Mouse (Mus musculus): ENCODE results near the gene Zfp362. TPM values are rescaled to one million over a fixed set of nuclear protein-coding genes. Genes with fewer than 3 reads are reported as not detected.
A peak's percentile ranks its signal among the peaks of the same experiment; 100 is the strongest.

Zfp362 gene
- polyA plus RNA-seq, 1 experiment from 2014 or later: 43.6 TPM

GRCm38 (mm10) chr4:128824131-128824530 lies 18.3 kb upstream of the Zfp362 start:
- no peak for ATAC-seq (ENCODE audit: insufficient number of reproducible peaks, low FRiP score, low TSS enrichment, low read depth)
- H3K4me1 ChIP-seq: 0 out of 2 replicates have a peak, but pooled peaks cover 4% of the 10 kb centered on the region
- WGBS: 63% methylated on average over 3 of the region's 3 CpGs

DNA sequence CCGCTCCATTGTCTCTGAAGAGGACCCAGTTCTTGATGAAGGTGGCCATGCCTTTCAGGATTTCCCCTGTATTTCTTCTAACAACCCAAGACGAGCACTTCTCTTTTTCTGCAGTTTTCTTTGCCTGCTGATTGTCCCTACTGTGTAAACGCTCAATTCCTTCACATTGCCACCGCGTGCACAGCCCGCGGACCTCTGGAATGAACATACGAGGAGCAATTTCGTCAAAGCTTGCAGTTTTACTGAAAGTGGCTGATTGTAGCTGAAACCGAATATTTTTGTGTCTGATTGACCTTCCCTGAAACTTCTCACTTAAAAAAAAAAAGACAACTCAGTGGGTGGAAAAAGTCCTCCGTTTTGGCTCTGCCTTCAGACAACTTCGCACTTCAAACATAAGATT lies 14.7 kb upstream of the Zfp362 start:
- H3K4me1 ChIP-seq: 0 out of 2 replicates have a peak, but pooled peaks cover 8% of the 10 kb centered on the region
- H3K4me3 ChIP-seq (replicated peaks): no peak overlapping the region
- 0 out of 2 replicates have a peak overlapping the region, but pooled peaks have one; percentile 0 for H3K4me2 ChIP-seq (replicated peaks)
- H3K27ac ChIP-seq (replicated peaks): no peak overlapping the region
- WGBS: 52% methylated on average over 12 of the region's 12 CpGs
- no peaks in the 10 kb centered on the region for H3K9me3 ChIP-seq (replicated peaks)
- no peaks in the 10 kb centered on the region for H3K27me3 ChIP-seq
- no peak overlapping the region for H3K9ac ChIP-seq
- ATAC-seq (ENCODE audit: insufficient number of reproducible peaks, low FRiP score, low TSS enrichment, low read depth): no peak
- H3K36me3 ChIP-seq: no peaks in the 10 kb centered on the region

More at GRCm38 (mm10) chr4:128824131-128824530, 18.3 kb upstream of the Zfp362 start:
- Histone ChIP-seq H3K4me3 (replicated peaks) (no peak overlapping the region), H3K9me3 (replicated peaks) (no peaks in the 10 kb centered on the region), H3K9ac (no peak overlapping the region), H3K27me3 (no peaks in the 10 kb centered on the region), H3K4me2 (replicated peaks) (no peak overlapping the region), H3K27ac (replicated peaks) (no peak overlapping the region), H3K36me3 (no peaks in the 10 kb centered on the region)

DNA sequence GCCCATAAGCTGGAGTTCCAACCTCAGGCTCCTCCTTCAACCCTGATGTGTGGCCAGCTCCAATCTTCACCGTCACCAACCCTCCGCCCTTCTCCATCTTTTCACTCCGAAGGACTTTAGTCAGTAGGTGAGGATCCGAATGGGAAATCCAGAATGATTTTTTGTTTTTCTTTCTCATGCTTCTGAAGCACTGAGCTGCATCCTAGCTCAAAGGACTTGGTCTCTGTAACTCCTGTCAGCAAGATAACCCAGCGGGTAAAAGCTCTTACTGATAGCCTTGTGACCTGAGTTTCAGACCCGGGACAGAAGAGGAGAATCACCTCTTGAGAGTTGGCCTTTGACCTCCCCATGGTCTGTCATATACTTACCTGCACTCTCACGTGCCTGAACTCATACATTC lies 11.2 kb upstream of the Zfp362 start:
- Histone ChIP-seq H3K9ac (no peak overlapping the region), H3K36me3 (no peaks in the 10 kb centered on the region), H3K4me2 (replicated peaks) (no peak overlapping the region), H3K4me1 (peaks cover 11% of the 10 kb centered on the region), H3K4me3 (replicated peaks) (no peak overlapping the region), H3K27ac (replicated peaks) (no peak overlapping the region), H3K9me3 (replicated peaks) (no peaks in the 10 kb centered on the region), H3K27me3 (no peaks in the 10 kb centered on the region)
- 56% methylated on average over 7 of the region's 7 CpGs for WGBS
- no peak for ATAC-seq (ENCODE audit: insufficient number of reproducible peaks, low FRiP score, low TSS enrichment, low read depth)

DNA sequence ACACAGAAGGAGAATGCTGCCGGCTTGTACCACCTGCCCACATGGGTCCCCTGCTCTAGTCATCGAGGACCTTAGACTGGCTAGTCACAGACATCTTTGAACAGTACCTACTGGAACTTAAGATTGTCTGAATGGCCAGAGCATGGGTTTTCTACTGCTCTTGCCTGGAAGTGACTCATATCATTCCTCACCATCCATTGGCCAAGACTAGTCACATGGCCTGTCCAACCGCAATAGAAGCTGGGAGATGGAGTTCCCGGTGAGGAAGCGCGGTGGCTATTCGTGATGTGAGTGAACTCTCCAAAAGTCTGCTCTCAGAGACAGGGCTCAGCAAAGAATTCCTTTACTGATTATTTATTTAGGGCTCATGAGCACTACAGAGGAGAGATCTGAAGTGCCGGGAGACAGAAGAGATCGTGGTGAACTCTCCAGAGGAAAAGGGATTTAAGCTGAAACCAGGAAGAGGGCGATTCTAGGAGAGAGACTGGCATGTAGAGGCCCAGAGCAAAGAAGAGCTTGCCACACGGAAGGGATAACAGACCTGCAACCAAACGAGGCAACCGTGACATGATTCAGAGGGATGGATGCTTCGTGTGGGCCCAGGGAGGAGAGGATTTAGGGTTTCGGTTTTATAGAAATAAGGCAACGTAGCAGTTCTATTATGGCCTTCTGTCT lies 5.7 kb upstream of the Zfp362 start:
- Histone ChIP-seq H3K4me1 (peaks cover 20% of the 10 kb centered on the region), H3K9ac (peak overlapping the region; percentile 51), H3K9me3 (replicated peaks) (no peaks in the 10 kb centered on the region), H3K4me2 (replicated peaks) (peak overlapping the region; percentile 60), H3K36me3 (no peaks in the 10 kb centered on the region), H3K27ac (replicated peaks) (0 out of 2 replicates have a peak overlapping the region, but pooled peaks have one; percentile 49), H3K4me3 (replicated peaks) (peak overlapping the region; percentile 54), H3K27me3 (no peaks in the 10 kb centered on the region)
- ATAC-seq (ENCODE audit: insufficient number of reproducible peaks, low FRiP score, low TSS enrichment, low read depth): peak; percentile 85
- WGBS: 12% methylated on average over 16 of the region's 16 CpGs

DNA sequence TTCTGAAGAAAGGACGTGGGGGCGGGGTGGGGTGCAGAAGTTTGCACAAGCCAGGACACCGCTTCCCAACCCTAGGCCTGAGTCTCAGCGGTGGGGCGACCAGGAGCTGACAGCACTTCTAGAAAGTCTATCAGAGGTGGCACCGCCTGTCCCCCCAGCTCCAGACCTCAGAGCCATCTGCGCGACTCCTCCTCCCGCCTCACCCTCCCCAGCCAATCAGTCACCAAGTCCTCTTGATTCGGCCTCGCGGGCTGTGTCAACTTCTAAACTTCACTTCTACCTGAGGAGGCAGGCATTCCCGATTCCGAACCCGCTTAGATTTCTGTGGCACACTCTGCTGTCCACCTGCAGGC lies 958 bp upstream of the Zfp362 start:
- H3K27me3 ChIP-seq: no peaks in the 10 kb centered on the region
- 0% methylated on average over 15 of the region's 15 CpGs for WGBS
- H3K4me2 ChIP-seq (replicated peaks): peak overlapping the region; percentile 88
- no peaks in the 10 kb centered on the region for H3K9me3 ChIP-seq (replicated peaks)
- peak overlapping the region; percentile 78 for H3K4me3 ChIP-seq (replicated peaks)
- H3K27ac ChIP-seq (replicated peaks): peak overlapping the region; percentile 97
- peak; percentile 67; the same call in 1 of the 2 replicates for ATAC-seq (ENCODE audit: insufficient number of reproducible peaks, low FRiP score, low TSS enrichment, low read depth)
- peaks cover 46% of the 10 kb centered on the region for H3K4me1 ChIP-seq
- H3K36me3 ChIP-seq: no peaks in the 10 kb centered on the region
- H3K9ac ChIP-seq: peak overlapping the region; percentile 99

DNA sequence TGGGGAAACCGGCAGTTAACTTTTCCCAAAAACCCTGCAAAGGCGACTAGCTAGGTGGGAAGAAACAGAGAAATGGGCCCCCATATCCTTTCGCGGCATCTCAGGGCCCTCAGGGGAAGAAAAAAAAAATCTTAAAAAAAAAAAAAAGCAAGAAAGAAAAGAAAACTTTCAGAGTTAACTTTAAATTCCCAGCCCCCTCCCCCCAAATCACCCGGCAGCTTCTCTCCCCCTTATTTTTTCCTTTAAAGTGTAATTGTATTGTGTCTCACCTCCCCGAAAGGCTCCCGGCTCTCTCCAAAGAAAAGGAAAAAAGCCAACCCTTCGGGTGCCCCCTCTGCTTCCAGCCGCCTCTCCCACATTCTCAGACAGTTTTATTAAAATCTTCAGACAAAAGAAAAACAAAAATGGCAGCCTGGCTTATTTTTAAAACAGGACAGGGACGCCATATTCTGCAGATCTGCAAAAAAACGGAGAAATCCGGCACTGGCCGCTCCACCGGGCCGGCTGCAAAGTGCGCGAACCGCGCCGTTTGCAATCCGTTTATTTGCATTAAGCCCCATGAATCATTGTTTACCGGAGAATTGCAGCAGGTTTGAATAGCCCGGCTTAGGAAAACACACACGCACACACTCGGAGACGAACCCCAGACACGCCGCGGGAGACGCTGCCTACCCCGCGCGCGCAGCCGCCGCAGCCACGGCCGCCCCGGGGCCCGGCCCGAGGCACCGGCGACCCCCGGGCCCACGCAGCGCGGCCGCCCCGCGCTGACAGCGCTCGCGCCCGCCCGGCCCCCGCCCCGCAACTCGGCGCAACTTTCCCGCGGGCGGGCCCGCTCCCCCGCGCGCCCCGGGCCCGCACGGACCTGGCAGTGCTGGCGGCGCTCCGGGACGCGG lies 449 bp downstream of the Zfp362 start:
- H3K27me3 ChIP-seq: no peaks in the 10 kb centered on the region
- peak overlapping the region; percentile 99 for H3K9ac ChIP-seq
- ATAC-seq (ENCODE audit: insufficient number of reproducible peaks, low FRiP score, low TSS enrichment, low read depth): no peak
- H3K4me2 ChIP-seq (replicated peaks): peak overlapping the region; percentile 88
- no peaks in the 10 kb centered on the region for H3K36me3 ChIP-seq
- peak overlapping the region; percentile 97 for H3K27ac ChIP-seq (replicated peaks)
- peak overlapping the region; percentile 78 for H3K4me3 ChIP-seq (replicated peaks)
- peaks cover 51% of the 10 kb centered on the region for H3K4me1 ChIP-seq
- under 1% methylated on average over 68 of the region's 74 CpGs for WGBS
- H3K9me3 ChIP-seq (replicated peaks): no peaks in the 10 kb centered on the region

DNA sequence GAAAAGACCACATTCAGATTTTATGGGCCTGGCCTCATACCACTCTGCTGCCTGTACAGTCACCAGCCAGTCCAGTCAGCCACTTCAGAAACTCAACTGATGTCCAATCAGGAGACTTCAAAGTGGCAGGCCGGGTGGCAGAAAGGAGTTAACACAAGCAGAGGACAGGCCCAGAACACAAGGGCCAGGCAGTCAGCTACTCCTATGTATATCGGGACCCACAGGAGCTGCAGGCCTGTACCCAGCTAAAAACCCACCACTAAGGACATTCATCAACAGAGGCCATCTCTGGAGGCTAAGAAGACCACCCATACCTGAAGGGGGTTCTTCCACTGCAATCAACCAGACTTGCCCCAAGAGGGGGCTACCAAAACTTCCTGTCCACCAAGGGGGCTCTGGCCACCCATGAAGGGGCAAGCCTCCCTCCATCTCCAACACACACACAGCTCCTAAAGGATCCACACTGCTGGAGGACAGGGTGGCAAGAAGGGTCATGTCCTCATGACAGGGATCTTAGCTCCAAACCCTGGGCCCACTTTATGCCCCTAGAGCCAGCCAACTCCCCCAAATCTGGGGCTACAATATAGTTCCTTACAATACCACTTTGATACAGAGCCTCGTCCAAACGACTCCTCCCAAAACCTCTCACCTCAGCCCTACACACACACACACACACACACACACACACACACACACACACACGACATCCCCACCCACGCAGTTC lies 1.3 kb downstream of the Zfp362 start:
- Histone ChIP-seq H3K9me3 (replicated peaks) (no peaks in the 10 kb centered on the region), H3K9ac (peak overlapping the region; percentile 99), H3K27ac (replicated peaks) (peak overlapping the region; percentile 97), H3K36me3 (no peaks in the 10 kb centered on the region), H3K4me3 (replicated peaks) (peak overlapping the region; percentile 78), H3K4me2 (replicated peaks) (peak overlapping the region; percentile 88), H3K27me3 (no peaks in the 10 kb centered on the region), H3K4me1 (peaks cover 56% of the 10 kb centered on the region)
- ATAC-seq (ENCODE audit: insufficient number of reproducible peaks, low FRiP score, low TSS enrichment, low read depth): no peak
- 3% methylated on average over 6 of the region's 6 CpGs for WGBS

DNA sequence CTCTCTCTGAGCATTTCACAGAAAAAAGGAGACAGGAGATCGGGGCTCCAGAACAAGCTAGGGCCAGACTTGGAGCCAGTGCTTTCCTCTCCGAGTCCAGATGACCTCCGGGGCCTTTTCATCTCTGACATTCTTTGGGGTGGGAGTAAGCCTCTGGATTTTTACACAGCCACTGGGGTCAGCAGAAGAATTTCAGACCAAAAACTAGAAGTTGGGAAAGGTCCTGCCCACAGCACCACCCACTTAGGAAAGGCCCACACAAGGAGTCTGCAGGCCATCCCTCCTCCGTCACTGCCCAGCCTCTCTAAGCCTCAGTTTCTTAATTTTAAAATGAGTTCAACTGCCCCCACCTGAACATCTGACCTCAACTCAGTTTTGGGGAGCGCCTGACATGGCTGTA lies 2.3 kb downstream of the Zfp362 start:
- 53% methylated on average over 5 of the region's 5 CpGs for WGBS

GRCm38 (mm10) chr4:128801675-128802465 lies 4.0 kb downstream of the Zfp362 start:
- H3K9ac ChIP-seq: no peak overlapping the region
- 46% methylated on average over 9 of the region's 9 CpGs for WGBS
- peaks cover 76% of the 10 kb centered on the region for H3K4me1 ChIP-seq
- H3K4me2 ChIP-seq (replicated peaks): no peak overlapping the region
- no peak overlapping the region; the same call in 1 of the 2 replicates for H3K27ac ChIP-seq (replicated peaks)
- H3K4me3 ChIP-seq (replicated peaks): no peak overlapping the region
- no peak for ATAC-seq (ENCODE audit: insufficient number of reproducible peaks, low FRiP score, low TSS enrichment, low read depth)
- no peaks in the 10 kb centered on the region for H3K27me3 ChIP-seq
- H3K36me3 ChIP-seq: no peaks in the 10 kb centered on the region
- no peaks in the 10 kb centered on the region for H3K9me3 ChIP-seq (replicated peaks)

More for the DNA sequence above, 2.3 kb downstream of the Zfp362 start:
- no peak for ATAC-seq (ENCODE audit: insufficient number of reproducible peaks, low FRiP score, low TSS enrichment, low read depth)
- peak overlapping the region; percentile 88 for H3K4me2 ChIP-seq (replicated peaks)
- H3K4me1 ChIP-seq: peaks cover 66% of the 10 kb centered on the region
- 0 out of 2 replicates have a peak overlapping the region, but pooled peaks have one; percentile 99 for H3K9ac ChIP-seq
- 0 out of 2 replicates have a peak overlapping the region, but pooled peaks have one; percentile 78 for H3K4me3 ChIP-seq (replicated peaks)
- no peak overlapping the region for H3K27ac ChIP-seq (replicated peaks)
- H3K27me3 ChIP-seq: no peaks in the 10 kb centered on the region
- no peaks in the 10 kb centered on the region for H3K9me3 ChIP-seq (replicated peaks)
- no peaks in the 10 kb centered on the region for H3K36me3 ChIP-seq

DNA sequence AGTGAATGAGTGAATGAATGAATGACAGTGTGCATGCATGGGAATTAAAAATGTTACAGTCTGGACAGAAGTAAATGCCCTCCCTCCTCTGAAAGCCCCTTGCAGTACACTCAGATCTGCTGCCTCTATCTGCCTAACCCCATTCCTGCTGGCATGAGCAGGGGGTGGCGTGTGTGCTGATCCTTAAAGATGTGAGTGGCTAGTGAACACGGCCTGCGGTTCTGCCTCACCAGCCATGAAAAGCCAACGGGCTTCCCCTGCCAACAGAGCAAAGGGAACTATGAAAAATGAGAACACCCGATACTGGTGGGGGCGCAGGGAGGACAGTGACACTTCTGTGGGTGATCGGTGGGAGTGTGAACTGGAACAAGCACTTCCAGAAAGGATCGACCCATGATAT lies 9.1 kb downstream of the Zfp362 start:
- no peak for ATAC-seq (ENCODE audit: insufficient number of reproducible peaks, low FRiP score, low TSS enrichment, low read depth)
- WGBS: 71% methylated on average over 8 of the region's 8 CpGs
- H3K9me3 ChIP-seq (replicated peaks): no peaks in the 10 kb centered on the region
- H3K9ac ChIP-seq: no peak overlapping the region
- H3K4me2 ChIP-seq (replicated peaks): no peak overlapping the region
- peaks cover 71% of the 10 kb centered on the region for H3K4me1 ChIP-seq
- no peak overlapping the region for H3K4me3 ChIP-seq (replicated peaks)
- no peaks in the 10 kb centered on the region for H3K27me3 ChIP-seq
- H3K27ac ChIP-seq (replicated peaks): no peak overlapping the region
- H3K36me3 ChIP-seq: peaks cover 5% of the 10 kb centered on the region; the same call in 1 of the 2 replicates

Measured in embryonic facial prominence, embryonic 15.5 days (tissue).